Mouse (Mus musculus) gastrocnemius, postnatal 25 days (tissue): ENCODE measurements around the gene Bag6. TPM values are rescaled to one million over a fixed set of nuclear protein-coding genes. Genes with fewer than 3 reads are reported as not detected.
"Not testable (repeated sequence)": the region's sequence is repeated elsewhere in the genome, so short reads cannot be mapped to it uniquely, and the experiment has no call there.

ENCODE experiments used
- DNase-seq: peaks from one replicate; pipeline ENCODE4 v3.0.0; 2022
- total RNA-seq, 2 experiments: library from RNA; stranded (reverse); gene quantifications; 1 replicate in 1 of 2; 2 replicates in 1 of 2; pipeline ENCODE4 v1.2.3; 2021

The Bag6 gene
- total RNA-seq, 2 experiments from 2014 or later = 180 to 197 TPM

DNA sequence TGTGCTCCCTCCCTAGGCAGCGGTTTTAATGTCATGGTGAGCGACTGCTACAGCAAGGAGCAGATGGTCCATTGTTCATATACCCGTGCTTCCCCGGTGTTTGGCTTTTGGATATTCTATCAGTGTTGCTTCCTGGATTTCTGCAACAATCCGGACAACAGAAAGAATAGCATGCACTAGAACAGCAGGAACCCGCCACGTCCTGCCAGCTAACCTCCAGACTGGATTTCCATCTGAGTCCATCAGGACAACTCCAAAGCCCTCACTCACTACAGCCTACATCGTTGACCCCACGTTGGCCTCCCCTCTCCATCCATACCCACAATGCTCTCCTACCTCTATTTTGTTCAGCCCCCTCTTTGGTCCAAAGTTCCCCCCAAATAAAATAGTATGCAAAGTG, 23.2 kb upstream of the Bag6 start:
- no peak for DNase-seq

DNA sequence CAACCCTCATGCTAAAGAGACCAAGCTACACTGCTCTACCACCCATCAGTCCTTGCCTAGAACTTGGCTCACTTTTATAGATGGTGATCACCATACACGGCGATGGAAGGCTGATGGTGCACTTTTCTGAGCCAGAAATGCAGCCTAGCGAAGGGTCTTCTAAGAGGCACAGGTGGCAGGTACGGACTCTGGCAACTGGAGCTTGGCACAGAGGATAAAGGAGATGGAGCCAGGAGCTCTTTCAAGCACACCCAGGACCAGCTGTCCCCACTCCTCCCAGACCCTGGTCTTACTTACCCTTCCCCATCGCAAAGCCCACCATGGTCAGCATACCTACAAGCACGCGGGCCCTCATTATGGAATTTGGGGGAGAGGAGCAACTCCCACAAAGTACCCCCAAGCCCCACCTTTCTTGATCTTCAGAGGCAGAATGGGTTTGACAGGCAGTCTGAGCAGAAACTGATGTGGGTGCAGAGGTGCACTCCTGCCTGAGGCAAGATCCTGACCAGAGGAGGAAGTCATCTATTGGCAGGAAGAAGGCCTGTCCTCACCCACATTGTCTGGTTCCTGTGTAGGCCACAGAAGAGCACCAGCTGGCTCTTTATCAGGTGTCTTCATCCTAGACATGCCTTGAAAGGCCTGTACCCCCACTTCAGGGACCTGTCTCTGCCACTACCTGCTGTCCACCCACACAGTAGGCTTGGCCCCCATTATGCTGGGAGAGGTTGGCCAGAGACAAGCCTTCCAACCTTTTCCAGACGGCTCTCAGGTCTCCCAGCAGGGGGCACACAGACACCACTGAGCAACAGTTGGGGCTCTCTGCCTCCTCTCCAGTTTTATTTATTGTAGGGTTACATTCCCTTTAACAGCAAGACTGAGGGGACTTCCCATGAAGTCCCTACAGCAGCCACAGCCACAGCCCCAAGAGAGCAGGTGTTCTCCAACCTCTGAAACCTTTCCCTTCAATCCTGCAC, 19.6 kb upstream of the Bag6 start, which contains the start of gene Ly6g5b:
TSS of gene Ly6g5b (minus strand) at position 383 of the 974 bp plus-strand sequence.
- DNase-seq = no peak

DNA sequence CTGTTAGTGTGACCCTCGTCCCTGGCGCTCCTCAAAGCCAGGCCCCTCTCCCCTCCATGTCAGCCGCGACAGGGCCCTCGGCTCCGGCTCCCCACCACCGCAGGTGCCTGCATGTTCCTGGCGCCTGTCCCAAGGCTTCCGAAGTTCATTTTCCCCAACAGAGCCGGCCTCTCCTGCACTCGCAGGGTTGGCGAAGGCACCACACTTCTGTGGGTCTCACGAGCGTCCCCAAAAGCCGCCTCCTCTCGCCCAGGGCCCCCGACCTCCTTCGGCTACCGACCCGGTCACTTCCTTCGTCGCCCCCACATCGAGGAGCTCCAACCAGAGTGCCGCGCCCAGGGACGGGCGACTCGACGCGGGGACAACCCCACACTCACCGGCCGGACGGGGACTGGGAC, 14.2 kb upstream of the Bag6 start:
- no peak for DNase-seq

DNA sequence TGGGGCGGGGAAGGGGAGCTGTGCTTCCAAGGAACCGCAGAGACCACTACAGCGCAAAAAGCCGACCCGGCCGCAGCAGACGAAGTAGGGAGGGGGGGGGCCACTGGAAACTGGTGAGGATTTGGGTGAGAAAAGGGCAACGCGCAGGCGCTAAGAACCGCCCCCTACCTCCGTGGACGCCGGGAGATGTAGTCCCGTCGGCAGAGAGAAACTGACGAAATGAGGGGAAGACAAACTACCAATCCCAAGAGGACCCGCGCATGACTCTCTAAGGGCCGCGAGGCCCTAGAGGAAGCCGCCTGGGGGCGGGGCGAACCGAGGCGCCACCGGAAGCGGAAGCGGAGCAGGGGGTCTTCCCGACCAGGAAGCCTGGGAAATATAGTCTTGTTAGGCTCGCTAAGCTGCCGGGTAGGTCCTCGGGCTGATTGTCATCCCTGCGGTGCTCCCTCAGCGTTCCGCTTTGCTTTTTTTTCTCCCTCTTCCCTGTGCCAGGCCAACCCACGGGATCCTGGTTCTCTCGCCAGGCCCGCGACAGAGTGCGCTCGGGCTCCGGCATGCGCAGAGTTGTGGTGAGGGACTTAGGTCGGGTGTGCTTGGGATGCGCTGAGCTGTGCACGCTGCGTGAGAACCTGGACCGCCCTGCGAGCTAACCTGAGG, 13.7 kb upstream of the Bag6 start, which contains the start of gene Gpank1:
TSS of gene Gpank1 (plus strand) at position 313 of the 657 bp plus-strand sequence.
- DNase-seq = peak; percentile 99

DNA sequence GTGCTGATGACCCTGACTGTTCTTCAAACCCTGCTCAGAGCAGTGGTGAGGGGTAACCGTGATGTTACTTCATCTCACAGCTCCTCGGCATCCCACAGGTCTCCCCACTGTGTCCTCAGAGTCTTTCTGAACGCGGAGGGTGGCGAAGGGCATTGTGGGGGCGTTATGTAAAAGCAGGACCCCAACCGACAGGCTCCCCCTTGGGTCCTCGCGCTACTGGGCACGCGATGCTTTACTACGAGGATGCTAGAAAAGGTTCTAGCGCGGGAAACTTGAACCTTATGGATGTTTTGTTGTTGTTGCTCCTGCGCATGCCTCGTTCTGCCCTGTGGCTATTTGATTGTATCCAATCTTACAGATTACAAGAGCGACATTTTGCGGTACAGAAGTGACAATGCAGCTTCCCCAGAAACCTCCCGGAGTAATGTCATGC, 13.1 kb upstream of the Bag6 start, which contains the start of gene Csnk2b:
TSS of gene Csnk2b (minus strand) at position 183 of the 433 bp plus-strand sequence.
- DNase-seq = no peak

DNA sequence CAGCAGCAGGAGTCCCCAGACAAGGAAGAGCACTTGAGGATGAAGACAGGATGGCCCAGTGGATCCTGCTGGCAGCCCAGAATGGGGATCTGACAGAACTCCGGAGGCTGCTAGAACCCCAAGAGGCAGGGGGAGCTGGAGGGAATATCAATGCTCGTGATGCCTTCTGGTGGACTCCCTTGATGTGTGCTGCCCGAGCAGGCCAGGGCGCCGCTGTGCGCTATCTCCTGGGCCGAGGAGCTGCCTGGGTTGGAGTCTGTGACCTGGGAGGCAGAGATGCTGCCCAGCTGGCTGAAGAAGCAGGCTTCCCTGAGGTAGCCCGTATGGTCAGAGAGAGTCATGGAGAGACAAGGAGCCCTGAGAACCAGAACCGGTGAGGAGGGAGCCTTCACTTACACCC, 11.7 kb upstream of the Bag6 start:
- DNase-seq = not testable (repeated sequence)

DNA sequence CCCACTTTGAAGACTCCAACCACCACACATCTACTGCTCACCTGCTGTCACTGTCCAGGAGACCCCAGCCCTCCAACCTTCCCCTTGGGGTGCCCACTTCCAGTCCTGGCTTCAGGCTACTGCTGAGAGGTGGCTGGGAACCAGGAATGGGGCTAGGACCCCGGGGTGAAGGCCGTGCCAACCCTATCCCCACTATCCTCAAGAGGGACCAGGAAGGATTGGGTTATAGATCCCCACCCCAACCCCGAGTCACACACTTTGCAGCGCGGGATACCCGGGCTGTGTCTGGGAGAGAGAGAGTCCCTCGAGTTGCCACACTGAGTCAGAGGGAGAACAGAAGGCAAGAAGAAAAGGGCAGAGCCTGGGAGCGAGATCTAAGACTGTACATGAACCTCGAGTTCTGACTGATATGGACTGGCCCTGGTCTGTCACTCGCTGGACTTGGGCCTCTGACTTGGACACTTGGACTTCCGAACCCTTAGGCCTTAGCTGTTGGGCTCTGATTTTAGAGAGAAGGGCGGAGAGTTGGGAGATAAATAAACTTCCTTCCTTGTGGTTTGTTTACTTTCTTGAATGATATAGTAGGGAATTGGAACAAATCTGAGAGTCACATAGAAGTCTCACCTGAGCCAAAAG, 10.6 kb upstream of the Bag6 start:
- DNase-seq = not testable (repeated sequence)

DNA sequence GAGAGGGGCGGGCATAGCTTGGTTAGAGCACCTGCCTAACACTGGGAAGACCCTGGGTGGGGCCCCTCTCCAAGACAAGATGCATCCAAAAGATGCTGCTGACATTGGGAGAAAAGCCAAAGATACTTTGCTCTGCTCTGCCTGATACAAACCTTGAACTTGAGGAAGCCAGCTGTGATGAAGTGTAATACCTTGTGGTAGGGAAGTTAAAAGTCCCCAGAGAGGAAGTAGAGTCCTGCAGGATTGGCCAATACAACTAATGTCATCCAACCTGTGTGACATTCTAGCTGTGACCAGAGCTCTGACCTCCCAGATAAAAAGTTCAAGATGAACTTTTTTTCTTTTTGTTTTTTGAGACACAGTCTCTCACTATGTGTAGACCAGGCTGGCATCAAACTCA, 9.9 kb upstream of the Bag6 start:
- no peak for DNase-seq

DNA sequence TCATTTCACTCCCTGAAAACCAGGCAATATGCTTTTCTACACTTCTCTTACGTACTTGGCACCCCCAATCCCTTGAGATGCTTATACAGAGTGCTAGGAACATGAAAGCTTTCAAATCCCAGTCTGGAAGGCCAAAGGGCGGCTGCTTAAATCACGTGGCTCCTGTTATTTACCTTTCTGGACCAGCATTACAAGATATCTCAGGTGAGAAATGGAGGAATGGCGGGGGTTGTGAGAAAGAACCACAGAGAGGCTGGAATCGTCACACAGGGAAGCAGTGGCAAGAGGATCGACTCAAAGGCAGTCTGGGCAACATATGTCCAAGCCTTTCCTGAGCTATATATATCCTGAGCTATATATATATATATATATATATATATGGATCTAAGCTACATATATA, 9.4 kb upstream of the Bag6 start:
- DNase-seq = no peak

DNA sequence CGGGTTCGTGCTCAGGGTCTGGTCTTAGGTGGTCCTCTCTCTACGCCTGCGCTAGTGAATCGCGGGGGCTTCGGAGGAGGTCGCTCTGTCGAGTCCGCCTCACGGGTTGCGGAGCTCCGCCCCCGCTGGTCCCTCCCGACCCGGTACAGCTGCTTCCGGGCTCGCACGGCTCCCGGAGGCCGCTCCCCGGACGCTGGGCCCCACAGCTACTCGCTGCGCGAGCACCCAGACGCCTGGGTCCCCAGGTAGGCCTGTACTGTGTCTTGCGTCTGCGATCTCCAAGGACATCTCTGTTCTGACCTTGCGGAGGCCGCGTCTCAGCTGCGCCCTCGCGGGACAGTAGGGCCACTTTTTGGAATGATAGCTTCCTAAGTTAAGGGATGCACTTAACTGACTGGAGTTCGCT, 8.8 kb upstream of the Bag6 start, which contains the start of gene D17H6S53E:
TSS of gene D17H6S53E (plus strand) at position 168 of the 406 bp plus-strand sequence.
- peak; percentile 73 for DNase-seq

DNA sequence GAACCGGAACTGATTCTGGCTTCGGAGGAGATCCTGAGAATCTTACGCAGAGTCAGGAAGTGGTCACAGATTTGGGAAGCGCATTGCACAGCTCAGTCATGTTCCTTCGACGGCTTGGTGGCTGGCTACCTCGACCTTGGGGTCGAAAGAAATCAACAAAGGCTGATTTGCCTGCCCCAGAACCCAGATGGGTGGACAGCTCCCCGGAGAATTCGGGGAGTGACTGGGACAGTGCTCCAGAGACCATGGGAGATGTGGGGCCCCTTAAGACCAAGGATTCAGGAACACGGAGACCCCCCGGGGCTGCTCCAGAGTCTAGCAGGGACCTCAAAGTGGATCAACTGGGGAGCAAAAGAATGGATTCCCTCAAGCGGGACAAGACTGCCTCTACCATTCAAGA, 8.0 kb upstream of the Bag6 start:
- no peak for DNase-seq

DNA sequence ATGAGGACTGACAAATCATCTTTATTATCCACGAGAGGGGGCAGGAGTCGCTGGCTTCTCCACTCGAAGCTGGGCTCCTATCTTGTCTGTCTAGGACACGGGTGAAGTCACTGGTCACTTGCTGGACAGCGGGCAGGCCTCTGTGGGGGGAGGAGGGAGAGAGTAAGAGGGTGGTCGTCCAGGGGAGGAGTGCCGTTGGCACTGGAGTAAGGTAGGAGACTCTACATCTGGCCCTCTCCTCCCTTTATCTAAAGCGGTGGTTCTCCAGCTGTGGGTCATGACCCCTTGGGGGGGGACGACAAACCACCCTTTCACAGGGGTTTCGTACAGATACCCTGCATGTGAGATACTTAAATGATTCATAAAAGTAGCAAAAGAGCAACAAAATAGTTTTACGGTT, 6.0 kb upstream of the Bag6 start:
- DNase-seq = no peak

DNA sequence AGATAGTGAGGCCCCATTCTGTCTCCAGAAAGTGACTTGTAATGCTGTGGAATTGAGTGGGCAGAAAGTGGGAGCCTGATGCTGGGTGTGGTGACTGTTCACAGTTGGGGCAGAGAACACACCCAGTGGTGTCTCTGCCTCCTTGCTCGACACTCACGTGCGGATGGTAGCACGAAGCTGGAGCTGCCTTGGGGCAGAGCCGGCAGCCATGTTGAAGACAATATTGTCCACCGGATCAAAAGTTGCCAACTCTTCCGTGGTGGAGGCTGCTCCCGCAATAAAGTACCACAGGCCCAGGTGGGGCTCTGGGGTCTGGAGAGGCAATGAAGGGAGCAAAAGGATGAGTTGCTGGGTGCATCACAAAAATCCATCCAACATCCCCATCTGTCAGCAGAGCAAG, 3.9 kb upstream of the Bag6 start:
- DNase-seq = no peak

DNA sequence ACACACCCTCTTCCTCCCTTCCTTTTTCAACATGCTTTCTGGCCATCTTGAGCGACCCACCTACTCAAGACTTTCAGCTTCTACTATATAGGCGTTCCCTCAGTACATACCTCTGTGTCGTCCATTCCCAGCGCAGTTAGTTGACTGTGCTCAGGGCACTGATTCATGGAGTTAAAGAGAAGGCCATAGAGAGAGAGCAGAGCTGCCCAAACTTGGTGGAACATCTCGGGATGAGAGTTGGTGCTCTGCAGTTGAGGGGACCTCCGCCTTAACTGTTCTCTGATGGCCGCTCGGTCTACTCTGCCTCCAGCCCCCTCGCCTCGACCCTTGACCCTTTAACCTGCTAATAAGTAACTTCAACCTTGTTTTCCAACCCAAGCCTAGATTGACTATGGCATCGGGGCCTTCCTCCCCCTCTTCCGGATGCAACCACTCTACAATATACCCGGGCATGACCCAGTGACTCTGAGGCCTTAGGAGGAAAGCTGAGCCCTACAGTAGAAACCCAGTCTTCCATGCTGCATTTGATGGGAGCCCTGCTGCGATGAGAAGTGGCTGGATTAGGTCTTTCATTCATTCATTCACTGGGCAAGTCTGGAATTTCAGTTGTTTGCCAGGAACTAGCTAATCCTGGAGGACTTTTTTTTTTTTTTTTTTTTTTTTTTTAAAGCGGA, 3.3 kb upstream of the Bag6 start, which contains the start of gene Apom:
TSS of gene Apom (minus strand) at position 551 of the 674 bp plus-strand sequence.
- DNase-seq = no peak

DNA sequence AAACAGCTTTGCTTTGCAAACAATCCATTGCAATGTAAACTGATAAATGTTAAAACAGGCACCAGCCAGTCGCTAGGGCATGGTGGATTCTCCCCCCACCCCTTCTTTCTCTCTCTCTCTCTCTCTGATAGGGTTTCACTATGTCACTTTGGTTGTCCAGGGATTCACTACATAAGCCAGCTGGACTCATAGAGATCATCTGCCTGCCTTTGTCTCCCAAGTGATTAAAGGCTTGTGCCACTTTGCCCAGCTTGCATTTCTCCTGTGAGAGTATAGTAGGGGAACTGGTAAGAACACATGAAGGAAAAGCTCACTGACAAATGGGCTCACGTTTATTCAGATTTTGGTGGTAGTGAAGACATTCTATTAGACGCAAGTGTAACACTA, 2.8 kb upstream of the Bag6 start:
- no peak for DNase-seq

DNA sequence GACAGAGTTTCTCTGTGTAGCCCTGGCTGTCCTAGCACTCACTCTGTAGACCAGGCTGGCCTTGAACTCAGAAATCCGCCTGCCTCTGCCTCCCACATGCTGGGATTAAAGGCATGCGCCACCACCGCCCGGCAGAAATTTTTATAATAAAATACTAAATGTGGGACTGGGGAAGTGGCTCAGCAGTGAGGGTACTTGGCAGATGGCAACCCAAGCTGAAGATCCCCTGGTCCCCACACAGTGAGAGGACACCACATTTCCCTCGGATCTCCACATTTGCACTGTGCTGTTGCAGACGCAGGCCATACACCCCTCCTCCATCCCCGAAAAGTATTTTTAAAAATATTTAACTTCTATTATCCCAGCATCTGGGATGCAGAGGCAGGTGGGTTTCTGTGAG, 1.5 kb upstream of the Bag6 start:
- DNase-seq = no peak

DNA sequence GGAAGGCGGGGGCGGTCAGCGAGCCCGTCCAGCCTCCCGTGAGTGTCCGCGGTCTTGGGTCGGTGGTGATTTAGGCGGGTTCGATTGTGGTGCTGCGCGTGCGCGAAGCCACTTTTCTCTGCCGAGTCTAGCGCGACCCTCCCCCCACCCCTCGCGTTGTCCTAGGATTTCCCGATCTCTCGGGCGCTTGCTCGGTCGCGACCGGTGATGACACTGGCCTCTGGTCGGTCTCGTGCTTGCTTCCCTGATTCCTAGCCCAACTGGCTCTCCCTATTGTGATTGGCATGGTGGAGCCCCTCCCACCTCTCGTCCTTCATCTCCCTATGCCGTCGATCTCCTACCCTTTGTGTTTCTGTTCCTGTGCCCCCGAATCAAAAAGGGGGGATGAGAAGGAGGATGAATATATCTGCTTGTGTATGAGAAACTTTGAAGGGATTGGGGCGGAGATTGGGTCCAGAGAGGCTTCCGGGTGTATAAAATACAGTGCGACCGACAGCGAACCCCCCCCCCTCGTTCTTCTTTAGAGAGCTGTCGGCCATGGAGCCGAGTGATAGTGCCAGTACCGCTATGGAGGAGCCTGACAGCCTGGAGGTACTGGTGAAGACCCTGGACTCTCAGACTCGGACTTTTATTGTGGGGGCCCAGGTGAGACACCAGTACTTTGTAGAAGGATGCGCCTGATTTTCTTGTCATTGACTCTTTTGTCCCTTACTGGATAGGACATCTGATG, 778 bp downstream of the Bag6 start:
- no peak for DNase-seq

DNA sequence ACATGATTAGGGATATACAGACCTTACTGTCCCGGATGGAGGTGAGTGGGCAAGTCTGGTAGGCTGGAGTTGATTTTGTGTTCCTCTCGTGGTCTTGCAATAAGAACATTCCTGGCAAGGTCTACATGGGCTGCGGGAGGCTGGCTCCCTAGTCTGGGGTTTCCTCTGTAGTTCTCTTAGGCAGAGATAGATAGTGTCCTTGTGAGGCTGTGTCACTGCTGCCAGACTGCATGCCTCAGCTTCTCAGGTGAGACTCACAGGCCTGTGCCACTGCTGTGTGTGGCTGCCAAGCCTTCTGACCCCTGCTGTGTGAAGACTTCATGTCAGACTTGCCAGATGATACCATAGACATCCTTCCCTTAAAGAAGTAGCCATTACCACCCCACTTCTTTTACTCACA, 4.3 kb downstream of the Bag6 start:
- DNase-seq = no peak

DNA sequence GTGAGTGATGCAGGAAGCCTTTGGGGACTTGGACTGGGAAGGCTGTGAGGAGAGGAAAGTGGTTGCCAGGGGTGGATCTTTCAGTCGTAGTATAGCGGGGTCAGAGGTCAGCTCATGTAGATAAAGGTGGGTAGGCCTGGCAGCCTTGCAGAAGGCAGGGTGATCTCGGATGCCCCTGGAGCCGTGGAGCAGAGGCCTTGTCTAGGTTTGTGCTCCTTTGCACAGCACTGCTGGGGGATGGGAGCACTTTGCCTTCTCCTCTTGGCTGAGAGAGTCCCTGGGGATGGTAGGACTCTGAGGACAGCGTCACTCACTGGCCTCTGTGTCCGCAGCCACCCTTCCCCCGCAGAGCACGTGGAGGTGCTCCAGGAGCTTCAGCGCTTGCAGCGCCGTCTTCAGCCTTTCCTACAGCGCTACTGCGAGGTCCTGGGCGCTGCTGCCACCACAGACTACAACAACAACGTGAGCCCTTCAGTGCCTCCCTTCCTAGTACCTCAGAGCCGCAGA, 5.6 kb downstream of the Bag6 start:
- no peak for DNase-seq

DNA sequence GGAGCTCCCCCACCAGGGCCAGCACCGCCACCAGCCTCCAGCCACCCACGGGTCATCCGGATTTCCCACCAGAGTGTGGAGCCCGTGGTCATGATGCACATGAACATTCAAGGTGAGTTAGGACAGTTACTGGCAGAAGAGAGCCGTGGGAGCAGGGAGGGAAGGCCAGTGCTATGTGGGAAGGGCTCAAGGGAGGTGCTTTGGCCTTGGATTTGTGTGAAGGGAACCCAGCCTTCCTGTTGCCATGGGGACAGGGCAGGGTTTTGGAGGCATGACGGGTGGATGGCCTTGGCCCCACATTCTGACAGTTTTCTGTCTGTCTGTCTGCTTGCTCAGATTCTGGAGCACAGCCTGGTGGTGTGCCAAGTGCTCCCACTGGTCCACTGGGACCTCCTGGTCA, 7.0 kb downstream of the Bag6 start:
- DNase-seq = no peak

DNA sequence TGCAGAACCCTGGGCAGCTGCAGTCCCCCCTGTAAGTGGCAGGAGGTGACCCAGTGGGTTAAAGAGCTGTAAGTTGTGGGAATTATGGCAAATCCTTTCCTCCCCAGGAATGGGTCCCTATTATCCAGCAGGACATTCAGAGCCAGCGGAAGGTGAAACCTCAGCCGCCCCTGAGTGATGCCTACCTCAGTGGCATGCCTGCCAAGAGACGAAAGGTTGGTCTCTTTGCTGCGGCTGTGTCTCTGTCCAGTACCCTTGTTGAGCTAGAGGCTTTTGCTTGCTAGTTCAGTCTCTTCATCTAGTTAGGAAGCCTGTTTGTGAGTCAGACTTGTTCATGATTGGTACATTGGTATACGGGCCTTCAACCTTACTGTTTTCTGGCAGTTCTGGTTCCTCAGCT, 11.2 kb downstream of the Bag6 start:
- no peak for DNase-seq
